Mouse (Mus musculus) cerebellum, adult 9-11 months (tissue): ENCODE measurements around the gene Hist1h4k.
"Not testable (repeated sequence)": the region's sequence is repeated elsewhere in the genome, so short reads cannot be mapped to it uniquely, and the experiment has no call there.

ENCODE experiments used
- DNase-seq: peaks from one replicate; pipeline ENCODE4 v3.0.0; 2022

Hist1h4k gene

DNA sequence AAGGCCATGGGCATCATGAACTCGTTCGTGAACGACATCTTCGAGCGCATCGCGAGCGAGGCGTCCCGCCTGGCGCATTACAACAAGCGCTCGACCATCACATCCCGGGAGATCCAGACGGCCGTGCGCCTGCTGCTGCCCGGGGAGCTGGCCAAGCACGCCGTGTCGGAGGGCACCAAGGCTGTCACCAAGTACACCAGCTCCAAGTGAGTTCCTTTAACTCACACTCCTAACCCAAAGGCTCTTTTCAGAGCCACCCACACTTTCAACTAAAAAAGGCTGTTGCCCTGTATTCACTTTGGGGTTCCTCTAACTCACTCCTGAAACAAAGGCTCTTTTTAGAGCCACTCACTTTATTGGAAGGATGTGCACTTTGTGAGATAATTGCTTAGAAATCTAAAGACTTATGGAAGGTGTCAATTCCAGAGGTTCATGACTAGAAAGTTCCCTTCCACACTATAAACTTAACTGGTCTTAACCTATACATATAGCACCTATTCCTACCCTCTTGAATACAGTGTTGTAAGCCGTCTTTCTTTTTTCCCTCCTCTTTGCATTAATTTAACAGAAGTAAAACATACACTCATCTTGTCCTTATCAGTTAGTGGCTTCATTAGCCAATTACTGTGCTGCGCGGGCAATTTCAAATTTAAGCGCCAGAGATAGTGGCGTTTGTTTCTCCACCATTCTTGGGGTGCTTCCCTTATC, 4.1 kb upstream of the Hist1h4k start:
- not testable (repeated sequence) for DNase-seq

DNA sequence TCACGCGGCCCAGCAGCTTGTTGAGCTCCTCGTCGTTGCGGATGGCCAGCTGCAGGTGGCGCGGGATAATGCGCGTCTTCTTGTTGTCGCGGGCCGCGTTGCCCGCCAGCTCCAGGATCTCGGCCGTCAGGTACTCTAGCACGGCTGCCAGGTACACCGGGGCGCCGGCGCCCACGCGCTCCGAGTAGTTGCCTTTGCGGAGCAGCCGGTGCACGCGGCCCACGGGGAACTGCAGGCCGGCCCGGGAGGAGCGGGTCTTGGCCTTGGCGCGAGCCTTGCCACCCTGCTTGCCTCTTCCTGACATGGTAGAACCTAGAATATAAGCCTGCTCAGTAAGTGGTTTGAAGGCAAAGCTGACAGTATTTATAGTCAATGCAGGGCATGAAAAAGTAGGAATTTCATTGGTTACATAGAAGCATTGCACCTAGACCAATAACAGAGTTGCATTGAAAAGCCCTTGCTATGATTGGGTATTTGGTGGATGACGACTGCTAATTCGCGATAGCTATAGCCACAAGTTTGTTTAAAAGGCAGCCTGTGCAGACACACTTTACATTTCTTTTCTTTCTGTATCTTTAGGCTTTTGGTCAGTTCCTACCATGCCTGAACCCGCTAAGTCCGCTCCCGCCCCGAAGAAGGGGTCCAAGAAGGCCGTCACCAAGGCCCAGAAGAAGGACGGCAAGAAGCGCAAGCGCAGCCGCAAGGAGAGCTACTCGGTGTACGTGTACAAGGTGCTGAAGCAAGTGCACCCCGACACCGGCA, 3.4 kb upstream of the Hist1h4k start, which contains the start of the genes Hist1h2ak and Hist1h2bn:
Gene Hist1h2ak (minus strand): TSS at position 304 of the 762 bp plus-strand sequence.
Gene Hist1h2bn (plus strand): TSS at position 600 of the 762 bp plus-strand sequence.
- peak; percentile 86 for DNase-seq

DNA sequence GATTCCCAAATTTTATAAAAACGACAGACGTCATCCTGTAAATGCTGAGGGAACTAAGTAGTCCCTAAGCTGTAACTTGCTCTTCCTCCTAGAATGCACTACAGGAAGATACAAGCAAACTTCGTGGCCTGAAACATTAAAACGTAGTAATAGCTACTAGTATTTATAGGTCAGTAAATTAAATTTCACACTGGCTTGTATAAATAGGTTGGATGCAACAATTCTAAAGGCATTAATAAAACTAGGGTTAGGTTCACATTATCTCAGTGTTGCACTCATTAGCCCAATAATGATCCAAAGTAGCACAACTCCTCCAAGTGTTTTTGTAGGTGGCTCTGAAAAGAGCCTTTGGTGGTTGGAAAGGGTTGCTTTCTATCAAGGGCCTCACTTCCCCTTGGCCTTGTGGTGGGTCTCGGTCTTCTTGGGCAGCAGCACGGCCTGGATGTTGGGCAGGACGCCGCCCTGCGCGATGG, 2.8 kb upstream of the Hist1h4k start:
- no peak for DNase-seq

DNA sequence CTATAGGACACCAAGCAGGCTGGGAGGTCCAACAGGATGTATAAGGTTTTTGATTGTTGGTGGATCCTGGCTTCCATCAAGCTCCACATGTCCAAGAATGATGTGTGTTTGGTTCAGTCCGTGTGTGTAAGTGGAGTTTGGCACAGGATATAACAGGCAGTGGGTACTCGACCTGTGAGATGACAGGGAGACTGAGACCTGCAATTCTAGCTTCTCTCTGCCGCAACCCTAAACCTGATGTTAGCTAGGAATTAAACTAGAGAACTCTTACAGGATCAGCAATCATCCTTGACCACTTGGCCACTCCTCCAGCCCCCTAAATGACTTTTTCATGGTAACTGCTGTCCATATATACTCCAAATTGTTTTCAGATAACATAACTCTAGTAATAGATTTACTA, 2.1 kb upstream of the Hist1h4k start:
- DNase-seq, result no peak

DNA sequence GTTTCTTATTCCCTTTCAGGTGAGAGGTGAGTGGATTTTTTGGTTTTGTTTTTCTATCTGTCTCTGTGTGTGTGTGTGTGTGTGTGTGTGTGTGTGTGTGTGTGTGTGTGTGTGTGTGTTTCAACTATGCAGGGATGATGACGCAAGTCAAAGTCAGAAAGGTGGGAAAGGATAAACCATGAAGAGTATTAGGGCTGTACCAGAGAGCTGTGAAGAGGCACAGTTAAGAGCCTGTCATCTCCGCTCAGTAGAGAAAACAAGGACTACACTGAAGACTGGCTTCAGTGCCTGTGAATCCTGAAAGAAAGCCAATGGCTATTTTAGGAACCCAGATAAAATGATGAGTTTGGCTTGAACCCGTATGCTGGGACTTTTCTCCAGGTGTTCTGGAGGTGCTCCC, 1.5 kb upstream of the Hist1h4k start:
- no peak for DNase-seq

DNA sequence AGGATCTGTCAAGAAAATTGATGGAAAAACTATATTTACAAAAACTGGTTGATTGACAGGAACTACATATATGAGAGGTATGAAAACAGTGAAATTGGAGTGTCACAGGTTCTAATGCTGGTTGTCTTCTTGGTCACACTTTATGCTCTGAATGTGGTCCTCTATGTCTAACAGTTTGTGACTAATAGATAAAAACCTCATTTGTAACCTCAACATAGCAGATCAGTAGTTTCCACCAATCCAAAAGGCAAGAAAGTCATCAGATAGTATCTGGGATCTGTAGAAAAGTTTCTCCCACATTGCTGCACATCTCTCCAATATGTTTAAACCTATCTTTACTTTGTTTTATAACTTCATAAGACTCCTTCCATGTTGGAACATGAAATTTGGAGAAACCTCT, 1.1 kb upstream of the Hist1h4k start:
- no peak for DNase-seq

DNA sequence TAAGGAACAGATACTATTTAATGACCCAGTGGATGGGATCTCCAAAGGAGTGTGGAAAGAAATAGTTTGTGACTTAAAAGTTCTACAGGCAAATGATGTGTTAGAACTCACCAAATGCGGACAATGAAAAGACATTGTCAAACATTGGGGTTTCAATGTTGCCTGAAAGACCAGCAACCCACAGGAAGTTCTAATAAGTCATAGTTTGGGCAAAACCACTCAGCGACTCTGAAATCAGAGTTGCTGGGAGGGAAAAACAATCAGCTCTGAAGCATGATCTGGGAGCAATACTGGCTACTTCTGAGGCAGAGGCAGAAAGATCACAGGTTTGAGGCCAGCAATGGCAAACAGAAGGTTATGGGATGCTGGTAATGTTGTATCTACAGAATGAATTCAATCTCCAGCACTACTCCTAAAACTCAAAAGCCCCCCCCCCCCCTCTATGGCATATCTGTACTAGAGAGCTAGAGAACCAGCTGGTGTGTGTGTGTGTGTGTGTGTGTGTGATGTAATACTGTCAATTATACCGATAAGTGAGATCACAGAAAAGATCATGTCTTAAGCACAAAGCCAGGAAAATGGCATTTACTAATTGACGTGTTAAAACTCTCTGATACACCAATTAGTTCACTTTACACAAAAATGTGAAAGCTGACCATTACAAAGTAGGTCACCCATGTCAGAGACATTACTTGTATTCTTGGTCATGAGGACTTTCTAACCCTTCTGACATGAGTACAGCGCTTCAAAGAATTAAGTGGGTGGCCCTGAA, 732 bp downstream of the Hist1h4k start:
- no peak for DNase-seq

DNA sequence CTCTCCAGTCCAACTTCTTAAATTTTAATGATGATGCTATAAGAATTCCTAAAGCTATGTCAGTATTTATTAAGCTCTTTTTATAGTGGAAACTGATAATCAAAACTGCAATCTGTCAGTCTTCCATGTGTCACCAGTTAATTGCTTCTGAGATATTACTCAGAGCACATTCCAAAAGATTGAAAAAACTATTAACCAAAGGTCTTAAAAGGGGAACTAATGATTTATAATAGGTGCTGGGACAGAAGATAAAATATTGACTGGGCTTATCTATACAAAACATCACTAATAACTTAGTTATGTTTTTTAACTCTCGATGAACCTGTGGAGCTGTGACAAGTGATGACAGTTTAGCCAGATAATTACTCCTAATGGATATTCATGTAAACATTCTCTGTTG, 5.3 kb downstream of the Hist1h4k start:
- DNase-seq, result no peak

DNA sequence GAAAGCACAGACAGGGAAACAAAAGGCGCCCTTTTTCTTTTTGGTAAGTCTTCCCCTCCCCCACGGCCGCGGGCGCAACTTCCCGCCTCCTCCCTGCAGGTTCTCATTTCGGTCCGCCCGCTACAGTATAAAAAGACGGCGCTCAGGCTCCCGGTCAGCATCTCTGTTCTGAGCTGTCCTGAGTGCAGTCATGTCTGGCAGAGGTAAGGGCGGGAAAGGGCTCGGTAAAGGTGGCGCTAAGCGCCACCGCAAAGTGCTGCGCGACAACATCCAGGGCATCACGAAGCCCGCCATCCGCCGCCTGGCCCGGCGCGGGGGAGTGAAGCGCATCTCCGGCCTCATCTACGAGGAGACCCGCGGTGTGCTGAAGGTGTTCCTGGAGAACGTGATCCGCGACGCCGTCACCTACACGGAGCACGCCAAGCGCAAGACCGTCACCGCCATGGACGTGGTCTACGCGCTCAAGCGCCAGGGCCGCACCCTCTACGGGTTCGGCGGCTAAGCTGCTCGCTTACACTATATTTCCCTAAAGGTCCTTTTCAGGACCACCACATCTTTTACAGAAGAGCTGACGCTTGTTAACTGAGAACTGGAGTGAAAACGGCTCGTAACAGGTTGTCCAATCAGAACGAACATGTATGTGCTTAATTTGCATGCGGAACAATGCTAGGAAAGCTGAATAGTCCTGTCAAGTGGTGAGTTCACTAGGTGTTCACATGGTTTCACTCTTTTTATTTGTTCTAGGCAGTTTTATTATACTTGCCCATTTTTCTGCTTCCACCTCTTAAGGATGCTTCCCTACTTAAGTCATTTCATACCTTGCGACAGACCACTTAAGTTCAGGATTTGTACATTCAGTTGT, 15.2 kb downstream of the Hist1h4k start, which contains the start of gene Hist1h4j:
Gene Hist1h4j (plus strand): TSS at position 159 of the 862 bp plus-strand sequence.
- DNase-seq, result peak; percentile 86

DNA sequence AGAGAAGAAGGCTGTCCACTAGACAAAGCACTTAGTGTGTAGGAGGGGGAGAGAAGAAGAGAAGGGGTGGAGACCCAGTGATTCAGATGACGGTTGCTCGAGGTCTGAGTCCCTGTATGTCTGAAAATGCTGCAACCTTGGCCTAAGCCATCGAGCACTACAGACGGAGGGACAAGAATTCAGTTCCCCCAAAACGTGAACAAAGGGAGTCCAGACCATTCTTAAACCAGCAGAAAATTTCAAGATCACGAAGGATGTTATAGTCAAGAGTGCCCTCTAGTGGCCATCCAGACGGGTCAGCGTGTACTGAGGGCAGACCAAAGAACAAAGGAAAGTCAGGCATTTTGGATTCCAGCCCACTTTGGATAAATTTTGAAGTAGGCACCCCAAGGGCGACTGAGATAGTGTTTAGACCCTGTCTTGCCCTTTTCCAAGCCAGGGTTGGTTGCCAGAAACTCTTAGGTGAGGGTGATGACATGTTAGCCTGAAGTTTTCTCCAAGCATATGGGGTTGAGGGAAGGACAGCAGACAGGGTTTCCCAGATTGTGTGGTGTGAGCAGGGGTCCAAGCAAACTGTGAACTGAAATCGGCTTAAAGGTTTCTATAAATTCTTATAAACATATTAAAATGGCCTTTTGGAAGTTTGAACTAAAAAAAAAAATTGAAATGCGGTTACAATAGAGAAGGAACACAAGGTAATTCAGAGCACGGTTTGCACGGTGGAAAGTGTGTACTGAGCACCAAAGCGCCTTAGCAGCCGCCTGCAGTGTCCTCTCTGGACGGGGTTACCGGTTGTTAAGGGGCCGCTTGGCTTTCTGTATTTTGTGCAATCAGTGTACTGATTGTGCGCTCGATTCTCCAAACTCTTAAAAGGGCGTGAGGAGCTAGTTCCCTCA, 16.0 kb downstream of the Hist1h4k start:
- DNase-seq, result peak; percentile 85

DNA sequence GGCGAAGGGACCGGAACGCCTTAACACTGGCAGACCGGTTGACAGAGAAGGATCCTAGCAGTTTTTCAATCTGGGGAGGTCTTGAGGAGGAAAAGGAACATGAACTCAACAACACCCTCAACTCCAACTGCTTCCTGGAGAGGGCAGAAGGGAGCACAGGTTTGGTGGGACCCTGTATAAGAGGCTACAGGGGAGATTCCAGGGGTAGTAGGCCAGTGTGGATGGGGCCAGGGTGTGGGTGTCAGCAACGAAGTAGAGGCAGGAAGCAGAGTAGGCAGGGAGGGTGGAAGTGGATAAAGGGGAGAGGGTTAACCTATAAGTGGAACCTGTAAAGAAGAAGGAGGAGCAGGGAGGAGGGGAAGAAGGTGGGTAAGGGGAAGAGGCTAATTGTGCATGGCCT, 16.8 kb downstream of the Hist1h4k start:
- DNase-seq, result peak; percentile 13

DNA sequence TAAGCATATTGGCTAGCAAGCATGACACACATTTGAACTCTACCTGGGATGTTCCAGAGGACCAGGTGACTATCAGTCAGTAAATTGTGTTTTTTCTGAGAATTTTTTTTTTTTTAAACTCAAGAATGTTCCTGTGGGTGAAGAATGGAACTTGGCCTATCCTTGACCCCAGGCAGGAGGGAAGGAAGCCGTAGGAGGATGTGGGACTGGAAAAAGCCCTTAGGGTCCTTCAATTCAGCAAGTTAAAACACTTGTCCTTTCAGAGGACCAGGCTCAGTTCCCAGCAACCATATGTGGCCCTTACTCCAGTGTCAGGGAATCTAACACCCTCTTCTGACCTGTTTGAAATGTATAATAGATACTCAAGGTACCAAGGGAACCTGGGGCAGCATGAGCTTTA, 20.8 kb downstream of the Hist1h4k start:
- no peak for DNase-seq

DNA sequence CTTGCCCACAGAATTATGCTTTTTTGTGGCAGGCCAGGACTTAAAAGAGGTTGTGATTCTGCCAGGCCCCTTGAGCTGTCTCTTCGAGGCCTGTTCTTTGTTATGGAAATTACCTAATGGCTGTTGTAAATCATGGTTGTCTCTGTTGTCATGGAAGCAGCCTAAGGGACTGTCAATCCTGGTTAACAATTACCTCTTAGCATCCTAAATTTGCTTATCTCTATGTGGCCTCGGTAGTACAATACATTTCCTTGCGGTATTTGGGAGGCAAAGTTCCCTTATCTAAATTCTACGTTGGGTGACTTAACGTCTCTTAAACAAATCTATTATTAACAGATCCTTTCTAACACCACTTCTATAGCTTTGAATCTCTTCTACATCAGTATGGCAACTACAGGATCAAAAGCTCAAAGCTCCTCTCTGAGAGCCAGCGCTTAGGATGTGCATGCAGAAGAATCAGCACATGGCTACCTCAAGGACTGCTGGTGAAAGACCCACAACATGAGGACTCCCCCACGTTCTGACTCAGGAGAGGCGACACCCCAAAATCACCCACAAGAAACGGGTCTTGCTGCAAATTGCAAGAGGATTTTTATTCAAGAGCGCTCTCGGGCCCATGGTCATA, 22.2 kb downstream of the Hist1h4k start:
- no peak for DNase-seq

DNA sequence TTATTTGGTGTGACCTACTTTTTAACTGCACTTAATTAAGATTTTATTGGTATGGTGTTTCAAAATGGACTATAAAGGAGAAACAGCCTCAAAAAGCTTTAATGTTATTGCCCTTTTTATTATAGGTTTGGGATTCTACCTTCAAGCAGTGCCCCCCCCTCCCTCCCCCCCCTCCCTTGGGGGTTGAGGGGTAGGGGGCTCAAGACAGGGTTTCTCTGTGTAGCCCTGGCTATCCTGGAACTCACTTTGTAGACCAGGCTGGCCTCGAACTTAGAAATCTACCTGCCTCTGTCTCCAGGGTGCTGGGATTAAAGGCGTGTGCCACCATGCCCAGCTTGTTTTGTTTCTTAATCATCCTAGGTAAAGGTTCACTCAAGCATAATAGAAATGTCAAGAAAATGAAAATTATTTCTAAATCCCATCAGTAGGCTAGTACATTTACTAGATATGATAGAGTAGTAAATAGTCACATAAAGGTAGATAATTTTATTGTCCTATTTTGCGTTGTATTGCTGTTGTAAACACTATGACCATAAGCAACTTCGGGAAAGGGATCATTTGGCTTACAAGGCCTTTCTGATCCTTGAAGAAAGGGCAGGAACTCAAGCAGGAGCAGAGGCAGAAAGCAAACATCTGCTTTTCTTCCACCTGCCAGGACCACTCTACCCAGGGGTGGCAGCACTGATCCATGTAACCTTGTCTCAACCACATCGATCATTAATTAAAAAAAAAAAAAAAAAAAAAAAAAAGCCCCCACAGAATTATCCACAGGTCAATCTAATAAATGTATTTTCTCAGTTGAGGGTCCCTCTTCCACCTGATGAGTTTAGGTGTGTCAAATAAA, 27.1 kb downstream of the Hist1h4k start:
- DNase-seq, result no peak

DNA sequence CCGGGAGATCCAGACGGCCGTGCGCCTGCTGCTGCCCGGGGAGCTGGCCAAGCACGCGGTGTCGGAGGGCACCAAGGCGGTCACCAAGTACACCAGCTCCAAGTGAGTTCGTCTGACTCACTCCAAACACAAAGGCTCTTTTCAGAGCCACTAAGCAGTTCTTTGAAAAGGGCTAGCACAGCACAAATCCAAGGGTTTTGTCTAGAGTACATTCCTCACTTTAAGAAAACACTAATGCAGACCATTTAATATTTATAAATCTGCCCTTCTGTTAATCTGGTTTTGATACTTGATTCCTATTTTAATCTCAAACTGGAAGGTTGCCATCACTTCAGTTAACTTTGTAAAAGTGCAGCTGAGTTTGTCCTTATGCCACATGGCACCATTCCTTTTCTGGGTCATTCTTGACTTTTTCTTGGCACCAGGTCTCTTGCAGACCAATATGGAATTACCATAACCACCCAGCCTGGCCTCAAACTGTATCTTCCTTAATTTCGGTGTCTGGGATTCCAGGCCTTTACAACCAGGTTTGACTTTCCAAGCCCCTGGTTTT, 27.9 kb downstream of the Hist1h4k start:
- no peak for DNase-seq

DNA sequence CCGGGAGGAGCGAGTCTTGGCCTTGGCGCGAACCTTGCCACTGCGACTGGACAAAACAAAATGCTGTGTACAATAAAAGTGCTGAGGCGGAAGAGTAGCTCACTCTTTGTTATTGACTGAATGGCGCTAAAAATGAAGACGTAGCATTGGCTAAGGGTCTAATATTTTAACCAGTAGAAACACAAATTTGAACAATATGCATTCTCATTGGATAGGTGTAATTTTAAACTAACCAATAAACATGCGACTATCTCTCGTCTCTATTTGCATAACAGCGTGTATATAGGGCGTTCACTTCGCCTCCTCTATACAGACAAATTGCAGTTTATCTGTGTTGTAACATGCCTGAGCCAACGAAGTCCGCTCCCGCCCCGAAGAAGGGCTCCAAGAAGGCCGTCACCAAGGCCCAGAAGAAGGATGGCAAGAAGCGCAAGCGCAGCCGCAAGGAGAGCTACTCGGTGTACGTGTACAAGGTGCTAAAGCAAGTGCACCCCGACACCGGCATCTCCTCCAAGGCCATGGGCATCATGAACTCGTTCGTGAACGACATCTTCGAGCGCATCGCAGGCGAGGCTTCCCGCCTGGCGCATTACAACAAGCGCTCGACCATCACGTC, 28.4 kb downstream of the Hist1h4k start, which contains the start of gene Hist1h2bm:
Gene Hist1h2bm (plus strand): TSS at position 288 of the 616 bp plus-strand sequence.
- DNase-seq, result peak; percentile 76

DNA sequence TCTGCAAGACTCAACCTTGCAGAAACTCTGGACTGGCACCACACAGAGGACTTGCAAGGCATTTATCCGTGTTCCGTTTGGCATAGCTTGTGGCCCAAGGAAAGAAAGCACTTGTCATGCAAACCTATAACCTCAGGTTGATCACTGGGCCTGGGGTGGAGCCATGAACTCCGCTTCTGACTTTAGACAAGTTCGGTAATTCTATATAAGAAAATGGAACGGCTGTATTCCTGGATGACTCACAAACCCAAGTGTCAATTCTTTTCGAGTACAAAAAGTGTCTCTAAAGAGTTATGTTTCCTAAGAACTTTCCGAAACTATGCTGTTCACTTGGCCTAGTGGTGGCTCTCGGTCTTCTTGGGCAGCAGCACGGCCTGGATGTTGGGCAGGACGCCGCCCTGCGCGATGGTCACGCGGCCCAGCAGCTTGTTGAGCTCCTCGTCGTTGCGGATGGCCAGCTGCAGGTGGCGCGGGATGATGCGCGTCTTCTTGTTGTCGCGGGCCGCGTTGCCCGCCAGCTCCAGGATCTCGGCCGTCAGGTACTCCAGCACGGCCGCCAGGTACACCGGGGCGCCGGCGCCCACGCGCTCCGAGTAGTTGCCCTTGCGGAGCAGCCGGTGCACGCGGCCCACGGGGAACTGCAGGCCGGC, 29.1 kb downstream of the Hist1h4k start:
- DNase-seq, result peak; percentile 11

DNA sequence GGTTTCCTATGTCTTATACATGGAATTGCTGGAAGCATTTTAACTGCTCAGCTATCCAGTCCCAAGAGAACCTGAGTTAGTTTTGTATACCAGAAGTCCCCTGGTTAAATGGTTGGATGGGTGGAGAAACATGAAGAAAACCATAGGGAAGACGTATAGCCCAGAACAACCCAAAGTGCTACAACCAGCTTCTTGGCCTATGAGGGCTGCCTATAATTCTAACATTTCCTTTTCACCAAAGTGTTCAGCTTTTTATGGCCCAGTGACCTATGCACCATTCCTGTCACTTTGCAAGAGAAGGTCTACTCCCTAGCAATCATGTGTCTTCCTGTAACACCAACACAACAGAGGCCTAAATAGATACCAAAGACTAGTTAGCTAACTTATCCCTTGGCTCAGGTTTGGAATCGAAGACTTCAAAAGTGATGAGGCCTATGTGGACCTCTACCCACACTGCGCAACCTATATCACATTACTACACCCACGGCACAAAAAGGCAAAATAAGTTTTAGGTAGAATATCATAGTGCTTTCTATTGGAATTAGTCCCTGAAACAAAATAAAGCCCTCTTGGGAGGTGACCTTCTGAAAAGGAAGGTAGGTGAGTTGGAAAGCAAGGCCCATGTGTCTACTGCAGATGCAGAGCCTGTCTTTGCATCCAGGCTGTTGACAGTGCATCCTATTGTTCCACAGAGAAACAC, 31.8 kb downstream of the Hist1h4k start:
- no peak for DNase-seq
